Mouse (Mus musculus) lung, adult 2 months (tissue): ENCODE measurements around the gene Cep131.

Experiments
- CTCF ChIP-seq: fragments of 200-500 bp; IDR thresholded peaks from 2 replicates; pipeline ENCODE4 v1.5.1; 2011; ENCODE audit warnings: mild to moderate bottlenecking, low read length, control low read depth; ENCODE audit not compliant: insufficient read depth
- POLR2A ChIP-seq: fragments of 200-500 bp; IDR thresholded peaks from 2 replicates; pipeline ENCODE4 v1.6.1; 2011; ENCODE audit warnings: low read depth, mild to moderate bottlenecking, control low read depth, low read length, borderline replicate concordance; ENCODE audit errors: extremely low read depth

DNA sequence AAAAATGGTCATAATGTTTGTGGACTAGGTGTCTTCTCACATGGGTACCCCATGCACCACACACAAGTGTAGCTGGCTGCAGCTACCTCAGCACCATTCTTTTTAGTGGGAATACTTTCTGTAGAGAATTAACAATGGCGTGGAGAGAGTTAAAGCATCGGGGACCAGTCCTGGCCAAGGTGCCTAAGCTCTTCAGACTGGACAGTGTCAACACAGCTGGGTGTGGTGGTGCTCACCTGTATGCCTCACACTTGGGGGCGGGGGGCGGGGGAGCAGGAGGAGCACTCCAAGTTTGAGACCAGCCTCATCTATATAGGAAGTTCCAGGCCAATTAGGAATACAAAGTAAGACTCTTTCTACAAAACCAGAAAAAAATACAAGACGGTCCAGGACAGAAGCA, 47.5 kb upstream of the Cep131 start:
- TF ChIP-seq CTCF, result no peak
- no peak for TF ChIP-seq POLR2A
